Mouse (Mus musculus): ENCODE results near the gene Tmf1.

The Tmf1 gene

GRCm38 (mm10) chr6:97178491-97179366 is at the start of gene Tmf1:
Tmf1 (minus strand) TSS chr6:97179122.
- DNase-seq (ENCODE audit: low spot score in 2 of 2) = peak; percentile 95 to 97

GRCm38 (mm10) chr6:97227067-97227847 is 48.3 kb upstream of the Tmf1 start:
- no peak for DNase-seq (ENCODE audit: low spot score in 2 of 2)

GRCm38 (mm10) chr6:97226083-97226491 is 47.2 kb upstream of the Tmf1 start:
- no peak for DNase-seq (ENCODE audit: low spot score in 2 of 2)

GRCm38 (mm10) chr6:97224505-97224904 is 45.6 kb upstream of the Tmf1 start:
- DNase-seq (ENCODE audit: low spot score in 2 of 2) = no peak

GRCm38 (mm10) chr6:97223566-97223965 is 44.6 kb upstream of the Tmf1 start:
- no peak for DNase-seq (ENCODE audit: low spot score in 2 of 2)

GRCm38 (mm10) chr6:97222931-97223467 is 44.1 kb upstream of the Tmf1 start:
- DNase-seq (ENCODE audit: low spot score in 2 of 2) = no peak

- no peak for DNase-seq (ENCODE audit: low spot score in 2 of 2)
Observed at GRCm38 (mm10) chr6:97222321-97222720, 43.4 kb upstream of the Tmf1 start.

- no peak for DNase-seq (ENCODE audit: low spot score in 2 of 2)
Observed at GRCm38 (mm10) chr6:97221205-97222025, 42.5 kb upstream of the Tmf1 start.

GRCm38 (mm10) chr6:97220672-97221071 is 41.8 kb upstream of the Tmf1 start:
- no peak for DNase-seq (ENCODE audit: low spot score in 2 of 2)

- DNase-seq (ENCODE audit: low spot score in 2 of 2) = no peak
Observed at GRCm38 (mm10) chr6:97216154-97216821, 37.4 kb upstream of the Tmf1 start.

- DNase-seq (ENCODE audit: low spot score in 2 of 2) = peak; percentile 66 to 76
Observed at GRCm38 (mm10) chr6:97211981-97212380, 33.1 kb upstream of the Tmf1 start.

- no peak for DNase-seq (ENCODE audit: low spot score in 2 of 2)
Observed at GRCm38 (mm10) chr6:97210962-97211601, 32.2 kb upstream of the Tmf1 start.

GRCm38 (mm10) chr6:97210191-97210961 is 31.5 kb upstream of the Tmf1 start, which contains the start of gene Arl6ip5:
Arl6ip5 (plus strand) TSS chr6:97210689.
- peak; percentile 90 to 93 for DNase-seq (ENCODE audit: low spot score in 2 of 2)

GRCm38 (mm10) chr6:97209751-97210150 is 30.8 kb upstream of the Tmf1 start:
- DNase-seq (ENCODE audit: low spot score in 2 of 2) = no peak

GRCm38 (mm10) chr6:97209201-97209600 is 30.3 kb upstream of the Tmf1 start:
- no peak for DNase-seq (ENCODE audit: low spot score in 2 of 2)

GRCm38 (mm10) chr6:97208406-97208805 is 29.5 kb upstream of the Tmf1 start:
- peak in 1 of 2 experiments; percentile 41 for DNase-seq (ENCODE audit: low spot score in 2 of 2)

GRCm38 (mm10) chr6:97207085-97207484 is 28.2 kb upstream of the Tmf1 start:
- no peak for DNase-seq (ENCODE audit: low spot score in 2 of 2)

GRCm38 (mm10) chr6:97205439-97205885 is 26.5 kb upstream of the Tmf1 start, which contains the start of gene Uba3:
Uba3 (minus strand) TSS chr6:97205647.
- DNase-seq (ENCODE audit: low spot score in 2 of 2) = peak; percentile 97 to 98

GRCm38 (mm10) chr6:97204952-97205351 is 26.0 kb upstream of the Tmf1 start:
- DNase-seq (ENCODE audit: low spot score in 2 of 2) = no peak

Measured in heart, adult 9 months (tissue).